Mouse (Mus musculus) brain, adult 2 months (tissue): ENCODE data around the gene 1700003E16Rik.

ENCODE experiments used
- DNase-seq: peaks from one replicate; pipeline ENCODE4 v3.0.0; 2011; ENCODE audit warnings: low read depth, low spot score

1700003E16Rik gene

GRCm38 (mm10) chr6:83156259-83156684 is at the start of gene 1700003E16Rik, which contains the start of gene Wdr54:
Gene 1700003E16Rik, plus strand, starts transcription at chr6:83156404.
Gene Wdr54, minus strand, starts transcription at chr6:83156397.
- DNase-seq: peak; percentile 92

DNA sequence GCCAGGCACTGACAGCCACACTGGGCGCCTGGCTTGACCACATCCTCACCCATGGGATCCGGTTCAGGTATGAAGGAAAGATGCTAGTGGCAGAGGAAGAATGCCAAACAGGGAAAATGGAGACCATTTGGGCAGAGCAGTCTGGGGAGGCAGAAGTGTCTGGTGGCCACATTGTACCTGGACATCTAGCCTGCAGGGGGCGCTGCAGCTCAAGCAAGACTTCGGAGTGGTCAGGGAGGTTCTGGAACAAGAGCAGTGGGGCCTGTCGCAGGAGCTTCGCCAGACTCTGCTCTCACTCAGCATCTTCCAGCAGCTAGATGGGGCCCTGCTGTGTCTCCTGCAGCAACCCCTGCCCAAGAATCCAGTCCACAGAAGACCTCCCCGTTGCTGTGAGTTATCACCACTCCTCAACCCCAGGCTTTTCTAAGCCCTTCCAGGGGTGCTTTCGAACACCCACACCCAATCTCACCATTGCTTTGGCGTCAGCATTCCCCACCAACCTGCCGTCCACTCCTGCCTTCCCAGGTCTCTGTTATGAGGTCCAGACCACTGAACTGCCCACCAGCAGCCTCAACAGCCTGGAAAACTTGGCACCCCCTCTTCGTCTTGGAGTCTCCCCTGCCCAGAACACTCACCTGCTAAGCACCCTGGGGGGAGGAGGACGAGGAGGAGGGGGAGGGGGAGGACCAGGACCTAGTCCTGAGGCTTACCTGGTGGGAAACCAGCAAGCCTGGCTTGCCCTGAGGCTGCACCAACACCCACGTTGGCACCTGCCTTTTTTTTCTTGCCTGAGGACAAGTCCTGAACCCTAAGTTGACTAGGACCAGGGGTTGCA is 48.4 kb upstream of the 1700003E16Rik start:
- peak; percentile 83 for DNase-seq

DNA sequence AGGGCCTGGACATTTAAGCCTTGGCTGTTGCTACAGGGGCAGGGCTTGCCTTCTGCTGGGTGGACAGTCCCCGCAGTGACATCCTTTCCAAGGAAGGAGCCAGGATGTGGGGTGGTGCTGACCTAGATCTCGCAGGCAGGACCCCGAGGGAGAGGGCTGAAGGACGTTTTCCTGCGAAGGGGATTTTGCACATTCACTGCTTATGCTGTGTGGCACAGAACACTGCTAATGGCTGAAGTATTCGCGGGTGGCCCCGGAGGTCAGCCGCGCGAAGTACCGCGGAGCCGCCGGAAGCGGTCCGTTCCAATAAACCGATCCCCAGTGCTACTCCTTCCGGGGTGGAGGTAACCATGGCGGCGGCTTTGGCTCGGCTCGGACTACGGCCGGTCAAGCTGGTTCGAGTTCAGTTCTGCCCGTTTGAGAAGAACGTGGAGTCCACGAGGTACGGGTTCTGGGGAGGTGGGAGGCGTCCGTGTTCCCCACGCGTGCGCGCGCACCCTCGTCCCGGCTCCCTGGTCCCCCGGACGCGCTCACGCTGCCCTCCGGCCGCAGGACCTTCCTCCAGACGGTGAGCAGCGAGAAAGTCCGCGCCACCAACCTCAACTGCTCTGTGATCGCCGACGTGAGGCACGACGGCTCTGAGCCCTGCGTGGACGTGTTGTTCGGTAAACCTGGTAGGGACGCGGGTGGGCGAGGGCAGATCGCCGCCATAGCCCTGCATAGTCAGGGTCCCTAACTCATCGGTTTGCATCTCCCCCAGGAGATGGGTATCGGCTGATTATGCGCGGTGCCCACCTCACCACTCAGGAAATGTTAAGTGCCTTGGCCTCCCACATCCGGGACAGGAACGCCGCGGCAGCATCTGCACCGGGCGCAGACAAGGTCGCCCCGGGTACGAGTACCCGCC is 47.2 kb upstream of the 1700003E16Rik start, which contains the start of gene Mrpl53:
Mrpl53 (plus strand) TSS at position 279 of the 907 bp plus-strand sequence.
- peak; percentile 90 for DNase-seq

DNA sequence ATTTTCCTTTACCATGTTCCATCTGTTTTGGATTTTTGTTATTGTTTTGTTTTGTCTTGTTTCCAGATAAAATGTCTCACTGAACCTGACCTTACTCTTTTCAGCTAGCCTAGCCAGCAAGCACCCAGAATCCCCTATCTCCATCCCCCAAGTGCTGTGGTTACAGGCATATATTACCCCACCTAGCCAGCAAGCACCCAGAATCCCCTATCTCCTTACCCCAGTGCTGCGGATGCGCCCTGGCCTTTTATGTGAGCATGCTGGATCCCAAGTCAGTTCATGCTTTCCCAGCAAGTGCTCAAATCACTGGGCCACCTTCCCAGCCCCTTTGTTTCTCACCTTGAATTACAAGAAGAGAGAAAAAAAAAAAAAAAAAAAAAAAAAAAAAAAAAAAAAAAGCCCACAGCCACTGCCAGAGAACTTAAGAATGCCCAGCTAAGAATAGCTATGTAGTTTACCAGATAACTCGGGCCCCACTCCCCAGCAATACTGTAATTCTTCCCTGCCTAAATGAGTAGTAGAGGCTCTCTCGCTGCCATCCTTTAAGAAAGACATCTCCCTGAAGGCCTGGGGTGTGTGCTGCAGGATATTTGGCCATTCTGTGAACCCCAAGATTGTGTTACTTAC is 44.6 kb upstream of the 1700003E16Rik start:
- no peak for DNase-seq

DNA sequence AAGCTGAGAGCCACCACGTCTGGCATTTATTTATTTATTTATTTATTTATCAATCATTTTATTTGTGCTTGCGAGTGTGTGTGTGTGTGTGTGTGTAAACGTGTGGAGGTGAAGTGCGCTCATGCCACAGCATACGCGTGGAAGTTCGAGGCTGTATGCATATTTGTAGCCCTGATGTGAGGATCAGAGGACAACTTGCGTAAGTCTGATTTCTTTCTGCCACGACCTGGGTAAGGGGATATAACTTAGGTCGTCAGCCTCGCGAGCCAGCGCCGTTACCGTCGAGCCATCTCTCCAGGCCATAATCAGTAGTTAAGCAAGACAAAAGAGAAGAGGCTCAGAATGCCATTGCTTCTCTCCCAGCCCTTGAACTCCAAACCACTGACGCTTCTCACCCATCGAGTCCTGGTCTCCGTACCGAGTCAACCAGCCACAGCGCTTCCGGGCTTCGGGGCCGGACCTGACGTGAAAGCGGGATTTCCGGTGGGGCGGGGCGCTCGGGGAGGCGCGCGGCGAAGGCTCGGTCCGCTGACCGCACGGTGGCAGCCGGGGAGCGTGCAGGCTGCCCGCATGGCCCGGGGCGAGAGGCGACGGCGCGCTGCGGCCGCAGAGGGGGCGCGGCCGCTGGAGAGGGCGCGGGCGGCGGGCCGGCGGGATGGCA is 41.1 kb upstream of the 1700003E16Rik start, which contains the start of gene Mogs:
Mogs (plus strand) TSS at position 486 of the 661 bp plus-strand sequence.
- peak; percentile 95 for DNase-seq

GRCm38 (mm10) chr6:83115682-83116372 is 40.4 kb upstream of the 1700003E16Rik start:
- DNase-seq: no peak

DNA sequence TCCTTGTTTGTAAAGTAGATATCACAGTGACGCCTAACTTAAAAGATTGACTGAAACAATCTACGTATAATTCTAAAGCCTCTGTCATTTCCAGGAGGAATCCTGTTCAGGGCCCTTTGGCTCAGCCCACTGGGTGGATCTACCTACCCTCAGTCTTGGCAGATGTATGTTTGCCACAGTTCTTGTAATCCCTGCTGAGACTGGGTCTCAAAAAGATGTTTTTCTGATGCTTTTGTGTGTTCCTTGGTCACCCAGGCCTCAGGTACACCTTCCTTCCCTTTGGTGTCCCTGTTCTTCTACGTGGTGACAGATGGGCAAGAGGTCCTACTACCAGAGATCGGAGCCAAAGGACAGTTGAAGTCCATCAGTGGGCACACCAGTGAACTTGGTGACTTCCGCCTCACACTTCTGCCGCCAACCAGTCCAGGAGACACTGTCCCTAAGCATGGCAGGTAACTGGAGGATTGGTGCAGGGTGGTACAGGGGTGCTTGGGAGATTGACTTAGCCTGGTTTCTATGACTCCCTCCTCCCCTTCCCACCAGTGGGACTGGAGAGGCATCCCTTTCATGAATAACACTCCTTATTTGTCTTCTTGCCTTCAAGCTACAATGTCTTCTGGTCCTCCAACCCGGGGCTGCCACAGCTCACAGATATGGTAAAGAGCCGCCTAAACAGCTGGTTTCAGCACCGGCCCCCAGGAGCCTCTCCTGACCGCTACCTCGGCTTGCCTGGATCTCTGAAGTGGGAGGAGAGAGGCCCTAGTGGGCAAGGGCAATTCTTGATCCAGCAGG is 39.6 kb upstream of the 1700003E16Rik start:
- no peak for DNase-seq

DNA sequence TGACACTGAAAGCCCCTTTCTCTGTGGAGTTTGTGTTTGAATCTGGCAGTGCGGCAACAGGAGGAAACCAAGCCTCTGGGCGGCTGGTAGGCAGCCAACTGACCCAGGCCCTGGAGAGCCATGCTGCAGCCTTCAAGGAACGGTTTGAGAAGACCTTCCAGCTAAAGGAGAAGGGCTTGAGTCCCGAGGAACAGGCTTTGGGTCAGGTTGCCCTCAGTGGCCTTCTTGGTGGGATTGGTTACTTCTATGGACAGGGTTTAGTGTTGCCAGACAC is 39.1 kb upstream of the 1700003E16Rik start:
- no peak for DNase-seq

- DNase-seq: no peak
These were observed 38.6 kb upstream of the 1700003E16Rik start for GRCm38 (mm10) chr6:83117616-83118015.

- DNase-seq: no peak
These were observed 37.8 kb upstream of the 1700003E16Rik start for GRCm38 (mm10) chr6:83118369-83118768.

- no peak for DNase-seq
These were observed 37.1 kb upstream of the 1700003E16Rik start for GRCm38 (mm10) chr6:83118825-83119733.

- no peak for DNase-seq
These were observed 36.5 kb upstream of the 1700003E16Rik start for GRCm38 (mm10) chr6:83119734-83120051.

GRCm38 (mm10) chr6:83120930-83121862 is 35.0 kb upstream of the 1700003E16Rik start, which contains the start of gene Wbp1:
Gene Wbp1, minus strand, starts transcription at chr6:83121559.
- DNase-seq: peak; percentile 100

GRCm38 (mm10) chr6:83121863-83122710 is 34.1 kb upstream of the 1700003E16Rik start:
- no peak for DNase-seq

- DNase-seq: no peak
These were observed 33.2 kb upstream of the 1700003E16Rik start for GRCm38 (mm10) chr6:83122961-83123360.

- peak; percentile 99 for DNase-seq
These were observed 31.3 kb upstream of the 1700003E16Rik start for GRCm38 (mm10) chr6:83124851-83125312.

DNA sequence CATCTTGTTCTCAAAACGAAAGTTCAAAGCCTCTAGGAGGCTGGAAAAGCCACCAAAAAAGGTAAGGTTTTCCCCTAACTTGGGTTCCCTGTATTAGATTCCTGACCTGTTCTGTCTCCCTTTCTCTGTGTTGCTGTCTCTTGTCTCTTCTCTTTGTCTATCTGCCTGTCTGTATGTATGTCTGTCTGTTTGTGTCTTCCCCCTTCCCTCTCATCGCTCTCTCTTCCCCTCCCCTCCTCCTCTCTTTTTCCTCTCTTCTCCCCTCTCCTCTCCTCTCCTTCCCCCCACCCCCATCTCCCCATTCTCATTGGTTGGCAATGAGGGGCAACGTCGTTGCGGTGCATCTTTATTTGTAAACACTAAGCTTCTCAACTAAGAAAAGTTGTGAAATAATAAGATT is 30.9 kb upstream of the 1700003E16Rik start, which contains the start of gene Ino80b:
Ino80b (minus strand) TSS at position 101 of the 400 bp plus-strand sequence.
- DNase-seq: no peak
